Mouse (Mus musculus) heart, embryonic 14.5 days (tissue): Measurements from ENCODE around the gene Cd22. TPM values are rescaled to one million over a fixed set of nuclear protein-coding genes. Genes with fewer than 3 reads are reported as not detected.

Experiments
- ATAC-seq: fragments of 200-750 bp; cut with Nextera tagmentation; 2 replicates; pipeline ENCODE4 v1.8.0; 2017; ENCODE audit warnings: low read depth, moderate TSS enrichment; ENCODE audit not compliant: insufficient number of reproducible peaks, insufficient read depth, low FRiP score
- H3K27ac ChIP-seq, 2 experiments: fragments of 200-500 bp in 1 of 2; fragments of 300-500 bp in 1 of 2; sonication (generic) in 1 of 2; replicated peaks in 1 of 2; 2 replicates each; pipeline ENCODE4 v1.5.1; 2012 to 2014; ENCODE audit warnings: low read depth in 2 of 2, low read length in 2 of 2, control low read depth in 1 of 2, mild to moderate bottlenecking in 1 of 2, mixed read lengths in 1 of 2; ENCODE audit not compliant: control insufficient read depth in 1 of 2, insufficient read depth in 1 of 2
- H3K27me3 ChIP-seq: fragments of 300-500 bp; sonication (generic); 2 replicates; pipeline ENCODE4 v1.6.1; 2014; ENCODE audit warnings: mild to moderate bottlenecking, low read length, control low read depth; ENCODE audit not compliant: control insufficient read depth, insufficient read depth
- H3K36me3 ChIP-seq: fragments of 300-500 bp; sonication (generic); 2 replicates; pipeline ENCODE4 v1.6.1; 2014; ENCODE audit warnings: mild to moderate bottlenecking, control low read depth, low read length, mixed read lengths; ENCODE audit not compliant: control insufficient read depth, insufficient read depth
- H3K4me1 ChIP-seq, 2 experiments: fragments of 200-500 bp in 1 of 2; fragments of 300-500 bp in 1 of 2; sonication (generic) in 1 of 2; 2 replicates each; pipeline ENCODE4 v1.6.1; 2012 to 2014; ENCODE audit warnings: low read length in 2 of 2, control low read depth in 1 of 2, mixed read lengths in 1 of 2; ENCODE audit not compliant: control insufficient read depth in 2 of 2, insufficient read depth in 2 of 2
- H3K4me2 ChIP-seq: fragments of 300-500 bp; sonication (generic); 2 replicates; pipeline ENCODE4 v1.6.1; 2014; ENCODE audit warnings: mild to moderate bottlenecking, low read length
- H3K4me3 ChIP-seq, 2 experiments: fragments of 200-500 bp in 1 of 2; fragments of 300-500 bp in 1 of 2; sonication (generic) in 1 of 2; 2 replicates each; pipeline ENCODE4 v1.5.1; 2012 to 2014; ENCODE audit warnings: low read length in 2 of 2, mild to moderate bottlenecking in 2 of 2, control low read depth in 1 of 2, low read depth in 1 of 2, moderate library complexity in 1 of 2; ENCODE audit not compliant: control insufficient read depth in 1 of 2, insufficient read depth in 1 of 2
- H3K9ac ChIP-seq: fragments of 300-500 bp; sonication (generic); 2 replicates; pipeline ENCODE4 v1.6.1; 2014; ENCODE audit warnings: mild to moderate bottlenecking, low read length
- H3K9me3 ChIP-seq: fragments of 300-500 bp; sonication (generic); 2 replicates; pipeline ENCODE4 v1.6.1; 2016; ENCODE audit warnings: low read length, control low read depth; ENCODE audit not compliant: control insufficient read depth
- WGBS: fragments of 180-500 bp; shearing (Covaris S2); extraction: QIAGEN DNeasy Blood & Tissue Kit; methylation state at CpG from one replicate; pipeline ENCODE4 v1.1.7; 2014; 5-methylcytosine and 5-hydroxymethylcytosine counted together
- polyA plus RNA-seq: library from polyadenylated mRNA; unstranded; fragments of >200 nt; fragmentation: Nextera tagmentation; extraction: Ambion mirVana; gene quantifications from 2 replicates; pipeline ENCODE4 v1.2.1, GENCODE M21; 2014

Gene Cd22
- polyA plus RNA-seq, 1 experiment from 2014 or later: not detected

- WGBS: 79% methylated on average over 12 of the region's 12 CpGs
- no peaks in the 10 kb centered on the region for H3K36me3 ChIP-seq
- H3K9ac ChIP-seq: no peak within 1 kb of the TSS
- peaks cover 23% of the 10 kb centered on the region for H3K27me3 ChIP-seq
- no peak within 1 kb of the TSS for H3K4me3 ChIP-seq
- H3K27ac ChIP-seq: no peak within 1 kb of the TSS
- H3K4me2 ChIP-seq: no peak within 1 kb of the TSS
- no peak for ATAC-seq
- H3K4me1 ChIP-seq: 0 out of 4 replicates have a peak, but pooled peaks cover 3 to 6% of the 10 kb centered on the region in 2 experiments
- no peaks in the 10 kb centered on the region for H3K9me3 ChIP-seq
These were observed 18.7 kb downstream of the Cd22 start, which contains the start of gene Ffar1 for GRCm38 (mm10) chr7:30861464-30861863. Ffar1 (minus strand) TSS chr7:30861564.

- H3K4me3 ChIP-seq: no peak overlapping the region
- peaks cover 34% of the 10 kb centered on the region for H3K27me3 ChIP-seq
- WGBS: 13% methylated on average over 15 of the region's 16 CpGs
These were observed 20.3 kb downstream of the Cd22 start for GRCm38 (mm10) chr7:30859635-30860402.

GRCm38 (mm10) chr7:30859290-30859634, 20.9 kb downstream of the Cd22 start:
- ATAC-seq: no peak

More at GRCm38 (mm10) chr7:30859635-30860402, 20.3 kb downstream of the Cd22 start:
- H3K9me3 ChIP-seq: no peaks in the 10 kb centered on the region
- no peak for ATAC-seq
- peaks cover 4 to 6% of the 10 kb centered on the region in 2 experiments; a peak in 1 of 4 replicates for H3K4me1 ChIP-seq
- H3K36me3 ChIP-seq: no peaks in the 10 kb centered on the region
- H3K27ac ChIP-seq: no peak overlapping the region
- no peak overlapping the region for H3K9ac ChIP-seq
- peak overlapping the region; percentile 34 for H3K4me2 ChIP-seq

GRCm38 (mm10) chr7:30857746-30858145, 22.4 kb downstream of the Cd22 start:
- no peak overlapping the region for H3K4me2 ChIP-seq
- ATAC-seq: no peak
- H3K27me3 ChIP-seq: peaks cover 31% of the 10 kb centered on the region
- H3K9me3 ChIP-seq: no peaks in the 10 kb centered on the region
- no peaks in the 10 kb centered on the region for H3K36me3 ChIP-seq
- H3K4me1 ChIP-seq: peaks cover 0 to 8% of the 10 kb centered on the region in 2 experiments; a peak in 1 of 4 replicates
- H3K27ac ChIP-seq: no peak overlapping the region
- H3K9ac ChIP-seq: no peak overlapping the region
- H3K4me3 ChIP-seq: no peak overlapping the region
- WGBS: 84% methylated on average over 1 of the region's 1 CpGs

More at GRCm38 (mm10) chr7:30859290-30859634, 20.9 kb downstream of the Cd22 start:
- Histone ChIP-seq H3K27me3 (peaks cover 35% of the 10 kb centered on the region), H3K4me1 (peaks cover 6 to 8% of the 10 kb centered on the region in 2 experiments; a peak in 1 of 4 replicates), H3K27ac (no peak overlapping the region), H3K36me3 (no peaks in the 10 kb centered on the region), H3K4me3 (no peak overlapping the region), H3K4me2 (no peak overlapping the region), H3K9ac (no peak overlapping the region), H3K9me3 (no peaks in the 10 kb centered on the region)

GRCm38 (mm10) chr7:30856078-30856477, 24.1 kb downstream of the Cd22 start, which contains the start of gene Ffar3:
Ffar3 (minus strand) TSS chr7:30856178.
- Histone ChIP-seq H3K4me2 (no peak within 1 kb of the TSS), H3K36me3 (no peaks in the 10 kb centered on the region), H3K4me1 (peaks cover 0 to 8% of the 10 kb centered on the region in 2 experiments; a peak in 1 of 4 replicates), H3K4me3 (no peak within 1 kb of the TSS), H3K27ac (no peak within 1 kb of the TSS), H3K9me3 (no peaks in the 10 kb centered on the region), H3K9ac (no peak within 1 kb of the TSS), H3K27me3 (peaks cover 17% of the 10 kb centered on the region)
- no peak for ATAC-seq
- 46% methylated on average over 6 of the region's 6 CpGs for WGBS

- ATAC-seq: no peak
- no peak overlapping the region for H3K4me2 ChIP-seq
- no peak overlapping the region for H3K4me3 ChIP-seq
- peaks cover 0 to 5% of the 10 kb centered on the region in 2 experiments; a peak in 1 of 4 replicates for H3K4me1 ChIP-seq
- no peaks in the 10 kb centered on the region for H3K36me3 ChIP-seq
- peaks cover 12% of the 10 kb centered on the region for H3K27me3 ChIP-seq
- no peak overlapping the region for H3K27ac ChIP-seq
- no peaks in the 10 kb centered on the region for H3K9me3 ChIP-seq
- 74% methylated on average over 1 of the region's 1 CpGs for WGBS
- H3K9ac ChIP-seq: no peak overlapping the region
These were observed 28.7 kb downstream of the Cd22 start for GRCm38 (mm10) chr7:30851421-30851820.

- ATAC-seq: no peak
- 70% methylated on average over 6 of the region's 6 CpGs for WGBS
- H3K36me3 ChIP-seq: no peaks in the 10 kb centered on the region
- no peaks in the 10 kb centered on the region for H3K9me3 ChIP-seq
- no peak overlapping the region for H3K4me3 ChIP-seq
- H3K9ac ChIP-seq: no peak overlapping the region
- H3K4me2 ChIP-seq: no peak overlapping the region
- no peaks in the 10 kb centered on the region; a peak in 1 of 4 replicates for H3K4me1 ChIP-seq
- no peaks in the 10 kb centered on the region for H3K27me3 ChIP-seq
- H3K27ac ChIP-seq: no peak overlapping the region
These were observed 32.2 kb downstream of the Cd22 start for GRCm38 (mm10) chr7:30847934-30848333.
